In the genomic region with DNA sequence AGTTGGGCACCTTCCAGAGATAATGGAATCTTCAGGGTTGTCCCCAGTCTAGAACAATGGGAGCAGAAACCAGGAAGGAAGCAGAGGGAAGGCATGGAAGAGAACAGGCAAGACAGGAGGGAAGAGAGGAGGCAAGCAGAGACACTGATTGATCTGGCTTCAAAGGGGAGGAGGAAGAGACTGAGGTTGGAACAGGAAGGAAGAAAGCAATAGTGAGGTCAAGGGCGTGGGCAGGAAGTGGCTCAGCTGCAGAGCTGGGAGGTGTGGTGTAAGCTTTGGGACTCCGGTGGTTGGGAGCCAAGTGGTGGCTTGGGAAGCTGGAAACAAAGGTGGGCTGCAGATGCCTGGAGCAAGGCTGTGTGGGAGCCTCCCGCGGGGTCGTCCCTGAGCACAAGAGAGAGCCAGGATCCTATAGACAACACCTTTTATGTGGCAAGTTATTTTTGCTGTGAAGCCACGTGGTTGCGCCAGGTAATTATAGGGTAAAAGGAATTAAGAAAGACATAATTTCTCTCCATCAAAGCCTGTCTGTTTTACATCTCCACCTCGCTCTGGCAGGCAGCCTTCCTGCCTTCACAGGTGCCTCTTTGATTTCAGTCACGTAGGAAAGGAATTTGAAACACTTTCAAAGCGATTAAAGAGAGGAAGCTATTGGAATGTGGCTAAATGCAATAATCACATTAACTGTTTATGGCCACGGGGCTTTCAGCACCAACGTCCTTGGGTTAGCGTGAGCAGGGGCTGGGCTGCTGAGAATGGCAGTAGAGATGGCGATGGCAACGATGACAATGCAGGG, we compare ENCODE assay signal across 9 mouse cellular contexts.
A peak's percentile ranks its signal among the peaks of the same experiment; 100 is the strongest.
DNase-seq lines count a peak whose midpoint lies in the region; ATAC-seq and TF ChIP-seq lines count a peak whose summit lies in the region.
"Had no signal": no experiment of that assay in that cellular context is flagged by ENCODE, and none has a peak within 500 bp of the region (broad histone marks: within the 10 kb centered on the region; RNA-seq: fewer than 3 reads in every experiment).

No protein-coding gene starts in this region.

- no peak for ATAC-seq in midbrain, embryonic 14.5 days (ENCODE audit: low FRiP score, low TSS enrichment)
- ATAC-seq in midbrain, embryonic 11.5 days (ENCODE audit: low FRiP score) = no peak
- peak; percentile 71 for ATAC-seq in embryonic facial prominence, embryonic 13.5 days (ENCODE audit: insufficient number of reproducible peaks, insufficient read depth, low FRiP score, low TSS enrichment, low read depth)
- peak; percentile 61; the same call in 1 of the 2 replicates for ATAC-seq in kidney, postnatal 0 days (replicated peaks; ENCODE audit: low FRiP score, low read depth)

- TF ChIP-seq CTCF in kidney, postnatal 0 days (IDR thresholded peaks at IDR 0.05; ENCODE audit: low read depth) = no peak

- H3K4me2 ChIP-seq in midbrain, embryonic 14.5 days (ENCODE audit: low read length) = no peak overlapping the region
- no peak overlapping the region for H3K4me2 ChIP-seq in midbrain, embryonic 11.5 days
- no peak overlapping the region for H3K4me2 ChIP-seq in embryonic facial prominence, embryonic 13.5 days
- no peak overlapping the region for H3K4me2 ChIP-seq in kidney, postnatal 0 days (ENCODE audit: low read length)
- H3K4me2 ChIP-seq: liver, embryonic 15.5 days had no signal

- no peaks in the 10 kb centered on the region for H3K36me3 ChIP-seq in midbrain, embryonic 14.5 days (ENCODE audit: control insufficient read depth, insufficient read depth, low read length)
- no peaks in the 10 kb centered on the region for H3K36me3 ChIP-seq in midbrain, embryonic 11.5 days (ENCODE audit: control insufficient read depth, insufficient read depth, low read length)
- H3K36me3 ChIP-seq in embryonic facial prominence, embryonic 13.5 days = no peaks in the 10 kb centered on the region
- H3K36me3 ChIP-seq in kidney, postnatal 0 days (ENCODE audit: insufficient read depth, low read length) = no peaks in the 10 kb centered on the region
- no peaks in the 10 kb centered on the region for H3K36me3 ChIP-seq in megakaryocyte, embryonic 14.5 days (replicated peaks; ENCODE audit: low read length)
- H3K36me3 ChIP-seq: liver, embryonic 15.5 days had no signal

- H3K27me3 ChIP-seq in midbrain, embryonic 14.5 days (ENCODE audit: control insufficient read depth, insufficient read depth, low read length) = no peaks in the 10 kb centered on the region
- no peaks in the 10 kb centered on the region for H3K27me3 ChIP-seq in midbrain, embryonic 11.5 days (ENCODE audit: control insufficient read depth, insufficient read depth, low read length)
- no peaks in the 10 kb centered on the region for H3K27me3 ChIP-seq in embryonic facial prominence, embryonic 13.5 days
- H3K27me3 ChIP-seq in kidney, postnatal 0 days (ENCODE audit: insufficient read depth, low read length) = no peaks in the 10 kb centered on the region
- H3K27me3 ChIP-seq in megakaryocyte, embryonic 14.5 days (replicated peaks) = peaks cover 3% of the 10 kb centered on the region
- H3K27me3 ChIP-seq: liver, embryonic 15.5 days had no signal

- no peak overlapping the region for H3K4me3 ChIP-seq in midbrain, embryonic 14.5 days (replicated peaks; ENCODE audit: low read depth, low read length)
- no peak overlapping the region for H3K4me3 ChIP-seq in midbrain, embryonic 11.5 days (ENCODE audit: low read depth, low read length)
- no peak overlapping the region for H3K4me3 ChIP-seq in embryonic facial prominence, embryonic 13.5 days
- H3K4me3 ChIP-seq in kidney, postnatal 0 days (replicated peaks; ENCODE audit: low read depth, low read length) = no peak overlapping the region
- H3K4me3 ChIP-seq in megakaryocyte, embryonic 14.5 days (replicated peaks) = peak overlapping the region; percentile 38
- H3K4me3 ChIP-seq: liver, embryonic 15.5 days had no signal

- H3K9ac ChIP-seq in midbrain, embryonic 14.5 days (replicated peaks; ENCODE audit: low read length) = no peak overlapping the region
- no peak overlapping the region for H3K9ac ChIP-seq in midbrain, embryonic 11.5 days (ENCODE audit: low read length)
- no peak overlapping the region for H3K9ac ChIP-seq in embryonic facial prominence, embryonic 13.5 days
- no peak overlapping the region for H3K9ac ChIP-seq in kidney, postnatal 0 days (ENCODE audit: low read depth, low read length)
- H3K9ac ChIP-seq: liver, embryonic 15.5 days had no signal

- no peaks in the 10 kb centered on the region for H3K4me1 ChIP-seq in midbrain, embryonic 14.5 days (ENCODE audit: control insufficient read depth, insufficient read depth, low read length)
- no peaks in the 10 kb centered on the region; the same call in 1 of the 2 replicates for H3K4me1 ChIP-seq in midbrain, embryonic 11.5 days (ENCODE audit: control insufficient read depth, insufficient read depth, low read length)
- peaks cover 5% of the 10 kb centered on the region; the same call in 1 of the 2 replicates for H3K4me1 ChIP-seq in embryonic facial prominence, embryonic 13.5 days
- H3K4me1 ChIP-seq in kidney, postnatal 0 days (replicated peaks; ENCODE audit: insufficient read depth, low read length) = peaks cover 17% of the 10 kb centered on the region; the same call in 1 of the 2 replicates
- H3K4me1 ChIP-seq in megakaryocyte, embryonic 14.5 days = no peaks in the 10 kb centered on the region
- H3K4me1 ChIP-seq: liver, embryonic 15.5 days had no signal

- peak overlapping the region; percentile 52 for H3K27ac ChIP-seq in midbrain, embryonic 14.5 days (replicated peaks; ENCODE audit: low read depth, low read length)
- no peak overlapping the region for H3K27ac ChIP-seq in midbrain, embryonic 11.5 days (ENCODE audit: low read depth, low read length)
- H3K27ac ChIP-seq in embryonic facial prominence, embryonic 13.5 days = no peak overlapping the region
- 0 out of 2 replicates have a peak overlapping the region, but pooled peaks have one; percentile 13 for H3K27ac ChIP-seq in kidney, postnatal 0 days
- H3K27ac ChIP-seq: liver, embryonic 15.5 days had no signal

- 58% methylated on average over 15 of the region's 15 CpGs for WGBS in midbrain, embryonic 14.5 days
- 77% methylated on average over 15 of the region's 15 CpGs for WGBS in midbrain, embryonic 11.5 days
- 46% methylated on average over 15 of the region's 15 CpGs for WGBS in embryonic facial prominence, embryonic 13.5 days
- 40% methylated on average over 15 of the region's 15 CpGs for WGBS in kidney, postnatal 0 days

- peak; percentile 41 for DNase-seq in midbrain, embryonic 14.5 days
- DNase-seq in midbrain, embryonic 11.5 days (ENCODE audit: low spot score, missing footprints) = no peak
- DNase-seq in kidney, postnatal 0 days (ENCODE audit: low spot score) = peak; percentile 24
- no peak for DNase-seq in spleen, postnatal 14 days (ENCODE audit: low spot score in 2 of 2)
- no peak for DNase-seq in frontal cortex, postnatal 14 days (ENCODE audit: low spot score in 2 of 2)
- DNase-seq: layer of hippocampus, postnatal 36 days had no signal

- H3K9me3 ChIP-seq in midbrain, embryonic 14.5 days (ENCODE audit: control insufficient read depth, low read length) = no peaks in the 10 kb centered on the region
- H3K9me3 ChIP-seq in midbrain, embryonic 11.5 days (ENCODE audit: control insufficient read depth, low read length) = no peaks in the 10 kb centered on the region
- H3K9me3 ChIP-seq in embryonic facial prominence, embryonic 13.5 days = no peaks in the 10 kb centered on the region
- no peaks in the 10 kb centered on the region for H3K9me3 ChIP-seq in kidney, postnatal 0 days (replicated peaks; ENCODE audit: low read length)
- H3K9me3 ChIP-seq in megakaryocyte, embryonic 14.5 days = no peaks in the 10 kb centered on the region
- H3K9me3 ChIP-seq: liver, embryonic 15.5 days had no signal

Comparison
In these comparisons a context has a peak if more than half of its experiments do, and no peak if none do; other contexts are left out.
1. DNase-seq: peak in midbrain, embryonic 14.5 days (single experiment) and kidney, postnatal 0 days (single experiment); none in midbrain, embryonic 11.5 days (single experiment), spleen, postnatal 14 days (0 of 2) and frontal cortex, postnatal 14 days (0 of 2).
2. H3K27ac ChIP-seq: peak in midbrain, embryonic 14.5 days (single experiment) and kidney, postnatal 0 days (single experiment); none in midbrain, embryonic 11.5 days (single experiment) and embryonic facial prominence, embryonic 13.5 days (single experiment).
3. ATAC-seq: peak in embryonic facial prominence, embryonic 13.5 days (single experiment) and kidney, postnatal 0 days (single experiment); none in midbrain, embryonic 14.5 days (single experiment) and midbrain, embryonic 11.5 days (single experiment).